In the genomic region with DNA sequence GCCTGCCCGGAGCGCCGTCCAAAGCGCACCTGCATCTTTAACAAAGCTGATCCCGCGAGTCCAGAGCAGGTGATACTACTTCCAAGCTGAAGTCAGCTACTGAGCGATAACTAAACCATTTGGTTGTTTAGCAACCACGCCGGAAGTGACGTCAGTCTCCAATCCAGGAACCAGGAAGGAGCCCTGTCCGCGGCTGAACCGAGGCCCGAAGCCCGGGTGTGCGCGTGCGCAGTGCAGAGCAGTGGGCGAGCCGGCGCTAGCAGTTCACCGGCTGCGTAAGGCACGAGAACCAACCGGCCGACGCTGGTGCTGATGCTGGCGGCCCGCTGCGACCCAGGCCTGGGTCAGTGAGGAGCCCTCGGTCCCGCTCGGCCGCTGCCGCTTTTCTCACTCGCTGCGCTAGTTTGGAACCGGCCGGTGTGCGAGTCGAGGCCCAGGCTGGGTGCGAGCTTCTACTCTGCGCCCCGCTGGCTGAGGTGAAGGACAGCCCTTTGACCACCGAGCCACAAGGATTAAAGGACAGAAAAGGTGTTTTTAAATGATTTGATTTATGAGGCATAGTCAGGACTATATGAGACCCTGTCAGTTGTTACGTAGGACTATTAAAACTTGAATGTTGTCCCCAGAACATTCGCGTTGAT, we compare ENCODE assay signal across 8 mouse cellular contexts. TPM values are rescaled to one million over a fixed set of nuclear protein-coding genes. Genes with fewer than 3 reads are reported as not detected.
DNase-seq lines count a peak whose midpoint lies in the region; ATAC-seq lines count a peak whose summit lies in the region.

TSS of gene Ccdc173 (minus strand) at position 147 of the 641 bp plus-strand sequence.
TSS of gene Phospho2 (plus strand) at position 195 of the 641 bp plus-strand sequence.

- no peaks in the 10 kb centered on the region for H3K27me3 ChIP-seq in lung, embryonic 16.5 days (ENCODE audit: control insufficient read depth, insufficient read depth, low read depth, low read length)

- peak within 1 kb of the TSS; percentile 78 for H3K27ac ChIP-seq in lung, embryonic 16.5 days (ENCODE audit: low read length)

- peak; percentile 96 for DNase-seq in MEL-GATA-1-ER (ENCODE audit: extremely low read depth, low read depth)
- DNase-seq in cerebellum, adult 8-10 months: peak; percentile 96
- peak; percentile 99 for DNase-seq in forelimb bud, embryonic 11.5 days (ENCODE audit: low read depth, low spot score)
- peak; percentile 95 for DNase-seq in layer of hippocampus, adult 9-10 months (ENCODE audit: low spot score)
- DNase-seq in ovary, postnatal 10 days (ENCODE audit: low spot score): peak; percentile 88
- peak; percentile 97 to 99 for DNase-seq in thymus, postnatal 10 days (ENCODE audit: low spot score in 2 of 2)

- peak within 1 kb of the TSS; percentile 89 for H3K9ac ChIP-seq in lung, embryonic 16.5 days (ENCODE audit: low read length)

- peak within 1 kb of the TSS; percentile 91 for H3K4me2 ChIP-seq in lung, embryonic 16.5 days (ENCODE audit: low read depth, low read length)

- H3K36me3 ChIP-seq in lung, embryonic 16.5 days (ENCODE audit: control insufficient read depth, insufficient read depth, low read length): peaks cover 5% of the 10 kb centered on the region; the same call in 1 of the 2 replicates

- H3K4me3 ChIP-seq in lung, embryonic 16.5 days (ENCODE audit: low read length): peak within 1 kb of the TSS; percentile 86

- peaks cover 8% of the 10 kb centered on the region; the same call in 1 of the 2 replicates for H3K4me1 ChIP-seq in lung, embryonic 16.5 days (replicated peaks; ENCODE audit: control insufficient read depth, insufficient read depth, low read length)

- no peaks in the 10 kb centered on the region for H3K9me3 ChIP-seq in lung, embryonic 16.5 days (ENCODE audit: control insufficient read depth, low read length)

- ATAC-seq in hematopoietic stem cell, adult 5-6 weeks (replicated peaks in 1 of 2; ENCODE audit: insufficient read depth in 1 of 2, low FRiP score in 2 of 2, low TSS enrichment in 1 of 2, low read depth in 1 of 2, poor library complexity in 2 of 2, severe bottlenecking in 2 of 2): peak; percentile 80 to 93
- ATAC-seq in lung, embryonic 16.5 days (ENCODE audit: low read depth): peak; percentile 98

- 1% methylated on average over 48 of the region's 48 CpGs for WGBS in lung, embryonic 16.5 days

RNA-seq across cellular contexts. Expression of gene Ccdc173, which starts in this region (rescaled TPM):
- total RNA-seq in hematopoietic stem cell, adult 5-6 weeks (2017): 4.5 and 8.9 TPM in 2 replicates
- 3.0 and 3.4 TPM in 2 replicates for polyA plus RNA-seq in lung, embryonic 16.5 days (2015; fragmentation: Nextera tagmentation; extraction: Ambion mirVana)

RNA-seq across cellular contexts. Expression of gene Phospho2, which starts in this region (rescaled TPM):
- 30.1 and 35.8 TPM in 2 replicates for total RNA-seq in hematopoietic stem cell, adult 5-6 weeks (2017)
- polyA plus RNA-seq in lung, embryonic 16.5 days (2015; fragmentation: Nextera tagmentation; extraction: Ambion mirVana): 21.3 and 21.9 TPM in 2 replicates

Comparison
In these comparisons a context has a peak if more than half of its experiments do, and no peak if none do; other contexts are left out.
1. Peak in every context shown above with its lines: DNase-seq, ATAC-seq, H3K4me3 ChIP-seq and H3K27ac ChIP-seq.